Mouse (Mus musculus) heart, adult 2 months (tissue): ENCODE results near the gene Smc5.

Experiments used
- CTCF ChIP-seq: fragments of 200-600 bp; IDR thresholded peaks from 2 replicates; pipeline ENCODE4 v1.8.1; 2022; ENCODE audit warnings: antibody characterized with exemption, mild to moderate bottlenecking, moderate library complexity
- POLR2A ChIP-seq: fragments of 200-500 bp; IDR thresholded peaks from 2 replicates; pipeline ENCODE4 v1.6.1; 2011; ENCODE audit warnings: mild to moderate bottlenecking, low read depth, low read length, control low read depth; ENCODE audit not compliant: insufficient read depth

- no peak for TF ChIP-seq CTCF
- TF ChIP-seq POLR2A = no peak
Observed at GRCm38 (mm10) chr19:23175511-23175910, 98.2 kb downstream of the Smc5 start.
